Mouse (Mus musculus) testis, adult 2 months (tissue): ENCODE measurements around the gene Gm20696. TPM values are rescaled to one million over a fixed set of nuclear protein-coding genes. Genes with fewer than 3 reads are reported as not detected.

Source experiments
- H3K27ac ChIP-seq: fragments of 200-500 bp; 2 replicates; pipeline ENCODE4 v1.5.1; 2012; ENCODE audit warnings: low read depth, low read length; ENCODE audit not compliant: control insufficient read depth, insufficient read depth
- H3K27me3 ChIP-seq: fragments of 200-500 bp; 2 replicates; pipeline ENCODE4 v1.6.1; 2012; ENCODE audit warnings: mild to moderate bottlenecking, low read length, moderate library complexity; ENCODE audit not compliant: control insufficient read depth, insufficient read depth
- H3K36me3 ChIP-seq: fragments of 200-500 bp; 2 replicates; pipeline ENCODE4 v1.6.1; 2012; ENCODE audit warnings: mild to moderate bottlenecking, low read length; ENCODE audit not compliant: control insufficient read depth, insufficient read depth
- H3K4me1 ChIP-seq: fragments of 200-500 bp; 2 replicates; pipeline ENCODE4 v1.6.1; 2012; ENCODE audit warnings: low read length; ENCODE audit not compliant: control insufficient read depth, insufficient read depth
- H3K4me3 ChIP-seq: fragments of 200-500 bp; 2 replicates; pipeline ENCODE4 v1.5.1; 2012; ENCODE audit warnings: low read depth, mild to moderate bottlenecking, low read length, moderate library complexity, mixed read lengths; ENCODE audit not compliant: control insufficient read depth
- CTCF ChIP-seq: fragments of 200-500 bp; IDR thresholded peaks from 2 replicates; pipeline ENCODE4 v1.5.1; 2012; ENCODE audit warnings: low read depth, mild to moderate bottlenecking, inconsistent platforms, low read length, moderate library complexity; ENCODE audit not compliant: control insufficient read depth, insufficient read depth, insufficient replicate concordance
- POLR2A ChIP-seq: fragments of 200-500 bp; IDR thresholded peaks from 2 replicates; pipeline ENCODE4 v1.6.1; 2012; ENCODE audit warnings: low read depth, mild to moderate bottlenecking, inconsistent platforms, low read length, moderate library complexity; ENCODE audit not compliant: control insufficient read depth
- polyA plus RNA-seq: library from polyadenylated mRNA; depleted of rRNA; stranded (reverse); fragments of >200 nt; gene quantifications from 2 replicates; pipeline ENCODE4 v1.2.3, GENCODE M21; 2012

The Gm20696 gene
- polyA plus RNA-seq, 1 experiment: 0.02 TPM

DNA sequence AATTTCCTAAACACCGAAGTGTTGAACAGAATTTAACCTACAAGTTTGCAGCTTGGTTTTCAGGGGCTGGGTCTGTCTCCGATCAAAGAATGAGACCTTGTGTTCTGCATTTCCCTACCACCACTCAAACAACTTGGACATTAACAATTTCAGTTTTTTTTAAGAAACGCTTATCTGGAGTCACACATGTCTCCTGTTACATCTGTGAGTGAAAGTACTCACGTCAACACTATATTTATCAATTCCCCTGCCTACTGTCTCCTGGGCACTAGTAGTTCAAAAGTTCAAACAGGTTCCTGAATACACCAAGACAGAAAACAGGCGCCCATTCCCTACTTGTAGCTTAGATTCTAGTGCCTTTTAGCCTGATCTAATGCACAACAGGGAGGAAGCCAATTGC lies 316.4 kb downstream of the Gm20696 start:
- no peaks in the 10 kb centered on the region for H3K27me3 ChIP-seq
- no peak overlapping the region for H3K27ac ChIP-seq
- H3K4me1 ChIP-seq: no peaks in the 10 kb centered on the region
- TF ChIP-seq POLR2A: no peak
- no peak for TF ChIP-seq CTCF
- no peaks in the 10 kb centered on the region for H3K36me3 ChIP-seq
- H3K4me3 ChIP-seq: no peak overlapping the region

GRCm38 (mm10) chr6:99347836-99348235 lies 318.8 kb downstream of the Gm20696 start:
- H3K27me3 ChIP-seq: no peaks in the 10 kb centered on the region
- no peaks in the 10 kb centered on the region for H3K4me1 ChIP-seq
- no peak overlapping the region for H3K4me3 ChIP-seq
- H3K27ac ChIP-seq: no peak overlapping the region
- no peak for TF ChIP-seq POLR2A
- TF ChIP-seq CTCF: no peak
- H3K36me3 ChIP-seq: no peaks in the 10 kb centered on the region

DNA sequence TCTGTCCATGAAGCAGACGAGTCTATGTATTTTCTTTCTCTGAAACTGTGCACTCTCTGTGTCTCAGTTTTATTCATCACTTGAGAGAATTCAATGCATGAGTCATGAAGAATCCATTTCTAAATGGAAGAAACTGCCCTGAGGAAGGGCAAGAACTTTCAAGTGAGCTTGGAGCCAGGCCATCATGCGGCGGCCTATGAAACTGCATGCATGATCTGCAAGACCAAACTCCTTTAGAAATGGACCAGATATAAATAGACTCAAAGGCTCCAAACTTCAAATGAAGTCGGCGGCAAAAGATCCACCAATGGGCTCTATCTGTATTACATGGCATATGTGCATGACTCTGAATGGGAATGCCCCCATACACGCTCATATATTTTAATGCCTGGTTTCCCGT lies 321.6 kb downstream of the Gm20696 start:
- H3K4me3 ChIP-seq: no peak overlapping the region
- no peaks in the 10 kb centered on the region for H3K4me1 ChIP-seq
- H3K36me3 ChIP-seq: no peaks in the 10 kb centered on the region
- no peak overlapping the region for H3K27ac ChIP-seq
- no peaks in the 10 kb centered on the region for H3K27me3 ChIP-seq
- no peak for TF ChIP-seq CTCF
- TF ChIP-seq POLR2A: no peak

DNA sequence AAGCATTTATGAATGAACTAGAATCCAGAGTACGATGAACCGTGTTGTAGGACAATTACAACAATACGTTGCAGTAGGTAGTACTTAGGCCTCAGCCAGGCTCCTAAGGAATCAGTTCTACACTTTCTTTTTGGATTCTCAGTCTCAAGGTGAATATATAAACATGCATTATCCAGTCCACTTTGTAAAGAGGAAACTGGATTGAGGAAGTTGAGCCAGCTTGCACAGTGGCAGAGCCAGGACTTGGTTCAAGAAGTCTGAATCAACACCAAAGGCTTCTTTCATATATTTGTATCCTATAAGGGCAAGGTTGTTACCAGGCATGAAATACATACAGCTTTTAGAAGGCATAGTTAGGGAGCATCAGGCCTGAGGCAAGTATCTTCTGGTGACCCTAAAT lies 322.2 kb downstream of the Gm20696 start:
- Histone ChIP-seq H3K36me3 (no peaks in the 10 kb centered on the region), H3K27me3 (no peaks in the 10 kb centered on the region), H3K4me1 (no peaks in the 10 kb centered on the region), H3K4me3 (no peak overlapping the region), H3K27ac (no peak overlapping the region)
- TF ChIP-seq CTCF: no peak
- no peak for TF ChIP-seq POLR2A

DNA sequence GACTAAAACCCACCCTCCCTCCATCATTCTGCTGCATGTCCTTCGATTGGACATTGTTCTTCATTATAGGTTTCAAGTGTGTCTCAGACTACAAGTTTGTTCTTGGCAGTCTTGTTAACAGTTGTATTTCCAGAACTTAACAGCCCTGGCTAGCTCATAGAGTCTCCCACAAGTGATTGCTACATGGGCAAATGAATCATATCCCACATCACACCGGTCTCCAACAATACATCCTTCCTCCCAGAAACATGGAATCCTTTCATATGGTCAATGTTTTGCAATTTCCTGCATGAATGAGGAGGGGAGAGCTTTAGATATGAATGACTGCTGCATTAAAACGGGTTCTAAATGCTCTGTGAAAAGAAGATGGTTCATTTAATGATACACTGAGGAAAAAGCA lies 322.8 kb downstream of the Gm20696 start:
- Histone ChIP-seq H3K4me1 (no peaks in the 10 kb centered on the region), H3K27me3 (no peaks in the 10 kb centered on the region), H3K27ac (no peak overlapping the region), H3K4me3 (no peak overlapping the region), H3K36me3 (no peaks in the 10 kb centered on the region)
- TF ChIP-seq POLR2A (no peak), CTCF (no peak)

- no peak for TF ChIP-seq CTCF
- no peak overlapping the region for H3K4me3 ChIP-seq
Measured at GRCm38 (mm10) chr6:99342416-99342815, 324.2 kb downstream of the Gm20696 start.

DNA sequence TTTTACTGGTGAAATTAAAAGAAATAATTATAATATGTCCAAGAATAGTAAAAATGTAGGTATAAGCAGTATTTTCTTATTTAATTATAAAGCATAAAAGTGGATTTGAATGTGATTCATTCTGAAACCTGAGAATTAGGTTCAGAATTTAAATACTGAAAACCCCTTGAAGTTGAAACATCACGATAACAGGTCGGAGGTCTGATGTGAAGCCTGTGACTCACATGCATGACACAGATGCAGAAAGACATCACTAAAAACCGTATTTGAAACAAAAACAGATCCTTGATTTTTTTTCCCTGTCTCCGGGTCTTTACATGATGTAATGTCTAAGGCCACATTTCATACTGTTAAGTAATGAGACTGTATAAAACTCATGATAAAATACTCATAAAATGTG lies 325.7 kb downstream of the Gm20696 start:
- no peak overlapping the region for H3K27ac ChIP-seq
- no peaks in the 10 kb centered on the region for H3K36me3 ChIP-seq
- TF ChIP-seq CTCF (no peak), POLR2A (no peak)
- H3K4me1 ChIP-seq: no peaks in the 10 kb centered on the region
- H3K4me3 ChIP-seq: no peak overlapping the region
- no peaks in the 10 kb centered on the region for H3K27me3 ChIP-seq

More at GRCm38 (mm10) chr6:99342416-99342815, 324.2 kb downstream of the Gm20696 start:
- Histone ChIP-seq H3K27ac (no peak overlapping the region), H3K36me3 (no peaks in the 10 kb centered on the region), H3K27me3 (no peaks in the 10 kb centered on the region), H3K4me1 (no peaks in the 10 kb centered on the region)
